Mouse (Mus musculus) bone marrow macrophage, adult 2 months (primary cell): ENCODE measurements around the gene Dync1li1. TPM values are rescaled to one million over a fixed set of nuclear protein-coding genes. Genes with fewer than 3 reads are reported as not detected.

ENCODE experiments used
- H3K27ac ChIP-seq: 2 replicates; pipeline ENCODE4 v1.5.1; 2012; ENCODE audit warnings: low read depth, low read length; ENCODE audit not compliant: insufficient read depth
- H3K4me1 ChIP-seq: 2 replicates; pipeline ENCODE4 v1.6.1; 2012; ENCODE audit warnings: low read length; ENCODE audit not compliant: control insufficient read depth, insufficient read depth
- H3K4me3 ChIP-seq: 2 replicates; pipeline ENCODE4 v1.5.1; 2012; ENCODE audit warnings: mild to moderate bottlenecking, low read length, moderate library complexity; ENCODE audit not compliant: insufficient read depth
- CTCF ChIP-seq: IDR thresholded peaks from 2 replicates; pipeline ENCODE4 v1.5.1; 2012; ENCODE audit warnings: low read depth, mild to moderate bottlenecking, low read length, moderate library complexity
- POLR2A ChIP-seq: IDR thresholded peaks from 2 replicates; pipeline ENCODE4 v1.6.1; 2012; ENCODE audit warnings: mild to moderate bottlenecking, low read depth, low read length, borderline replicate concordance
- polyA plus RNA-seq: library from polyadenylated mRNA; stranded (reverse); fragments of >200 nt; gene quantifications from 2 replicates; pipeline ENCODE4 v1.2.4, GENCODE M21; 2012; ENCODE audit not compliant: missing spikeins, insufficient read depth, insufficient read length

Gene Dync1li1
- polyA plus RNA-seq, 1 experiment: 46.6 TPM

- Histone ChIP-seq H3K4me3 (no peak overlapping the region), H3K27ac (no peak overlapping the region), H3K4me1 (peaks cover 3% of the 10 kb centered on the region)
- TF ChIP-seq CTCF (no peak), POLR2A (no peak)
Observed at GRCm38 (mm10) chr9:114655356-114655755, 33.2 kb upstream of the Dync1li1 start.

- no peak overlapping the region for H3K27ac ChIP-seq
- no peak overlapping the region for H3K4me3 ChIP-seq
- peaks cover 3% of the 10 kb centered on the region for H3K4me1 ChIP-seq
- TF ChIP-seq CTCF (no peak), POLR2A (no peak)
Observed at GRCm38 (mm10) chr9:114656701-114657100, 31.9 kb upstream of the Dync1li1 start.

- TF ChIP-seq CTCF (no peak), POLR2A (no peak)
- no peak overlapping the region for H3K27ac ChIP-seq
- no peak overlapping the region for H3K4me3 ChIP-seq
- H3K4me1 ChIP-seq: peaks cover 3% of the 10 kb centered on the region
Observed at GRCm38 (mm10) chr9:114660506-114660905, 28.1 kb upstream of the Dync1li1 start.

GRCm38 (mm10) chr9:114660983-114661382, 27.6 kb upstream of the Dync1li1 start:
- TF ChIP-seq POLR2A: no peak
- TF ChIP-seq CTCF: no peak
- no peak overlapping the region for H3K4me3 ChIP-seq
- H3K4me1 ChIP-seq: peaks cover 3% of the 10 kb centered on the region
- no peak overlapping the region for H3K27ac ChIP-seq

GRCm38 (mm10) chr9:114661991-114662390, 26.6 kb upstream of the Dync1li1 start:
- Histone ChIP-seq H3K4me1 (peaks cover under 1% of the 10 kb centered on the region), H3K27ac (no peak overlapping the region), H3K4me3 (no peak overlapping the region)
- TF ChIP-seq POLR2A: no peak
- no peak for TF ChIP-seq CTCF

GRCm38 (mm10) chr9:114663782-114664181, 24.8 kb upstream of the Dync1li1 start:
- no peak for TF ChIP-seq POLR2A
- TF ChIP-seq CTCF: no peak

GRCm38 (mm10) chr9:114666858-114667257, 21.7 kb upstream of the Dync1li1 start:
- Histone ChIP-seq H3K4me1 (peaks cover 13% of the 10 kb centered on the region), H3K27ac (no peak overlapping the region), H3K4me3 (no peak overlapping the region)
- TF ChIP-seq POLR2A: no peak
- no peak for TF ChIP-seq CTCF

More at GRCm38 (mm10) chr9:114663782-114664181, 24.8 kb upstream of the Dync1li1 start:
- Histone ChIP-seq H3K4me3 (no peak overlapping the region), H3K27ac (no peak overlapping the region), H3K4me1 (0 out of 2 replicates have a peak, but pooled peaks cover 2% of the 10 kb centered on the region)

- Histone ChIP-seq H3K4me1 (peaks cover 19% of the 10 kb centered on the region), H3K27ac (no peak overlapping the region), H3K4me3 (no peak overlapping the region)
- TF ChIP-seq CTCF: no peak
Observed at GRCm38 (mm10) chr9:114668047-114668446, 20.5 kb upstream of the Dync1li1 start.

- no peak for TF ChIP-seq CTCF
- no peak for TF ChIP-seq POLR2A
- Histone ChIP-seq H3K4me1 (peaks cover 24% of the 10 kb centered on the region), H3K27ac (no peak overlapping the region), H3K4me3 (no peak overlapping the region)
Observed at GRCm38 (mm10) chr9:114669011-114669410, 19.6 kb upstream of the Dync1li1 start.

- no peak for TF ChIP-seq CTCF
- TF ChIP-seq POLR2A: no peak
- H3K4me1 ChIP-seq: peaks cover 27% of the 10 kb centered on the region
Observed at GRCm38 (mm10) chr9:114671946-114672345, 16.6 kb upstream of the Dync1li1 start.

More at GRCm38 (mm10) chr9:114671946-114672345, 16.6 kb upstream of the Dync1li1 start:
- peak overlapping the region; percentile 27; the same call in 1 of the 2 replicates for H3K27ac ChIP-seq
- no peak overlapping the region for H3K4me3 ChIP-seq
